ENCODE assay signal across 8 mouse cellular contexts in the genomic region with DNA sequence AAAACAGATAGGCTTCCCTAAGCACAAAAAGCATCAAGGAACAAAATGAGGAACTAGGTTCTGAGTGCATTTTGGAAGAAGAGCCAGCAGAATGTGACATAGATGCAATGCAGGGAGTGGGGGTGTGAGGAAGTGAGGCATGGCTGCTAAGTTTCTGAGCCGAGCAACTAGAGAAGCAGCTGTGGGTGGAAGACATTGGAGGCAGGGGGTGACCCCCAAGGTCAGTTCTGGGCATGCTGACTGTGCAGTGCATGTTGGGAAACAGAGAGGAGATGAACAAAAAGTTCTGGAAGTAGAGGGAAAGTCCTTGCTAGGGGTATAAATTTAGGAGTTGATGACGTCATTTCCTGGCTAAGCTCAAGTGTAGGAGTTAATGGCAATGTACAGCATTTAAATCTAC. TPM values are rescaled to one million over a fixed set of nuclear protein-coding genes. Genes with fewer than 3 reads are reported as not detected.
DNase-seq lines count a peak whose midpoint lies in the region; ATAC-seq lines count a peak whose summit lies in the region.

No protein-coding gene starts in this region.

- H3K27ac ChIP-seq in forebrain, embryonic 12.5 days, result no peak overlapping the region

- 55% methylated on average over 2 of the region's 2 CpGs for WGBS in forebrain, embryonic 12.5 days

- H3K27me3 ChIP-seq in forebrain, embryonic 12.5 days, result 0 out of 2 replicates have a peak, but pooled peaks cover 7% of the 10 kb centered on the region

- no peaks in the 10 kb centered on the region; the same call in 1 of the 2 replicates for H3K4me1 ChIP-seq in forebrain, embryonic 12.5 days

- no peak overlapping the region for H3K4me3 ChIP-seq in forebrain, embryonic 12.5 days (replicated peaks)

- H3K9ac ChIP-seq in forebrain, embryonic 12.5 days, result no peak overlapping the region

- no peaks in the 10 kb centered on the region for H3K36me3 ChIP-seq in forebrain, embryonic 12.5 days (replicated peaks)

- intact Hi-C loops in left cerebral cortex, postnatal 36 days (cut with DNase I), result loop anchor here (2.0 to 10.0 kb wide), 2 partner anchors 105 to 203 kb away; no protein-coding TSS in a partner anchor

- no peak for ATAC-seq in forebrain, embryonic 12.5 days (ENCODE audit: low FRiP score)

- H3K9me3 ChIP-seq in forebrain, embryonic 12.5 days, result no peaks in the 10 kb centered on the region

- H3K4me2 ChIP-seq in forebrain, embryonic 12.5 days, result no peak overlapping the region

- peak; percentile 61 for DNase-seq in layer of hippocampus, adult 9-11 months
- no peak for DNase-seq in layer of hippocampus, adult 8-10 months (ENCODE audit: low spot score in 2 of 2)
- DNase-seq in frontal cortex, adult 2 months (ENCODE audit: extremely low spot score in 1 of 2, low spot score in 1 of 2), result peak; percentile 16 to 57
- peak; percentile 58 to 67 for DNase-seq in left cerebral cortex, postnatal 36 days (ENCODE audit: low spot score in 2 of 2)
- peak; percentile 10 to 27 for DNase-seq in spleen, adult 18-20 months
- no peak for DNase-seq in embryo, embryonic 11 days
- DNase-seq in testis, postnatal 14 days (ENCODE audit: low spot score), result no peak

RNA-seq across cellular contexts. Expression of gene Dcp1a, which starts 21.4 kb away (rescaled TPM):
- 10 to 100 TPM; 21.8 to 25.8 (median 24.7) TPM for total RNA-seq in layer of hippocampus, adult 8-10 months (2022)
- 22.3 and 27.5 TPM in 2 replicates for polyA plus RNA-seq in frontal cortex, adult 2 months (2012; rRNA removed)
- total RNA-seq in left cerebral cortex, postnatal 36 days (2021), result 10 to 100 TPM; 18.0 to 20.8 TPM
- 31.5 and 31.7 TPM in 2 replicates for polyA plus RNA-seq in forebrain, embryonic 12.5 days (2016; fragmentation: Nextera tagmentation; extraction: Ambion mirVana)

RNA-seq across cellular contexts. Expression of gene Cacna1d, which starts 33.4 kb away (rescaled TPM):
- 10 to 100 TPM; 42.2 to 55.3 (median 50.8) TPM for total RNA-seq in layer of hippocampus, adult 8-10 months (2022)
- polyA plus RNA-seq in frontal cortex, adult 2 months (2012; rRNA removed), result 80.3 and 82.8 TPM in 2 replicates
- 10 to 100 TPM; 42.7 to 62.0 TPM for total RNA-seq in left cerebral cortex, postnatal 36 days (2021)
- polyA plus RNA-seq in forebrain, embryonic 12.5 days (2016; fragmentation: Nextera tagmentation; extraction: Ambion mirVana), result 1.9 and 2.7 TPM in 2 replicates

Comparison
In these comparisons a context has a peak if more than half of its experiments do, and no peak if none do; other contexts are left out.
1. DNase-seq: peak in layer of hippocampus, adult 9-11 months (single experiment), frontal cortex, adult 2 months (2 of 2), left cerebral cortex, postnatal 36 days (2 of 2) and spleen, adult 18-20 months (2 of 2); none in layer of hippocampus, adult 8-10 months (0 of 2), embryo, embryonic 11 days (single experiment) and testis, postnatal 14 days (single experiment).